Mouse (Mus musculus) megakaryocyte, embryonic 14.5 days (primary cell): ENCODE measurements around the gene Ube2g1.

Experiments used
- FLI1 ChIP-seq: IDR thresholded peaks from 2 replicates; pipeline ENCODE4 v1.6.1; 2012; ENCODE audit warnings: low read length, inconsistent platforms, mixed read lengths
- GATA1 ChIP-seq: IDR thresholded peaks from 3 replicates; pipeline ENCODE4 v1.6.1; 2012; ENCODE audit warnings: mixed read lengths, low read length, inconsistent platforms, borderline replicate concordance

DNA sequence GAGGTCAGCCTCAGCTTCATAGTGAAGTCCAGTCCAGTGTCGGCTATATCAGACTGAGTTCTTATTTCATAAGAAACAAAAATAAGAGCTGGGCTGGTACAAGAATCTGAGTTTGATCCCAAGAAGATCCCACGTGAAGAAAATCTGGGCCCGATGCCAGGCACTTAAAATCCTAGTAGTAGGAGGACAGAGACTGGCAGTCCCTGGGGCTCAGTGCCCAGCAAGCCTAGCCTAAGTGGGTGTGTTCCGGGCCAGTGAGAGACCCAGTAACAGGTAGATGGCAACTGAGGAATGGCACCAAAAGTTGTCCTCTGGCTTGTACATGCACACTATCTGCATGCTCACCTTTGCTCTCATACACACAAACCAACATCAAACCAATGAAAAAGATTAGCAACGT is 105.6 kb downstream of the Ube2g1 start:
- TF ChIP-seq GATA1 (no peak), FLI1 (no peak)
